8 mouse cellular contexts compared by ENCODE assay signal in the genomic region with DNA sequence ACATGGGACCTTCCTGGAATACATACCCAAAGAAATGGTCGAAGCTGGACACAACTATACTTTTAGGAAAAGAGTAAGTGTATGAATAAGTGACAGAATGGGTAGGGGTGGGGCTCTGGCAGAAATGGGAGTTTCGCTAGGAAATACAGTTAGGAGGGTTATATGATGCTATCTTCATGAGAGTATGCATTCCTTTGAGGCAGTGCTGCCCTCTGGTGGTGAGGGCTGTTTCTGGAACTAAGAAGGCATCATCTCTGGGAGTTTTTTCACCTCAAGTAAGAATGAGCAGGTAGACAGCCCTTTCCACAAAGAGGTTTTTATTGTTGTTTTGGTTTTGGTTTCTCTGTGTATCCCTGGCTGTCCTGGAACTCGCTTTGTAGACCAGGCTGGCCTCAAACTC.
DNase-seq lines count a peak whose midpoint lies in the region.

No protein-coding gene starts in this region.

- peak; percentile 79 for DNase-seq in A20 (ENCODE audit: low read depth, low spot score)
- DNase-seq in ES-CJ7 (ENCODE audit: low read depth, low spot score): peak; percentile 86
- peak; percentile 69 for DNase-seq in cerebellum, adult 11-12 months
- peak; percentile 68 to 69 for DNase-seq in frontal cortex, postnatal 10 days (ENCODE audit: low spot score in 2 of 2)
- peak; percentile 92 for DNase-seq in kidney, postnatal 10 days
- DNase-seq in lung, adult 18-20 months: peak; percentile 69 to 70
- DNase-seq in right cerebral cortex, postnatal 14 days: peak; percentile 89
- DNase-seq in urinary bladder, postnatal 4 days (ENCODE audit: low spot score in 2 of 2): peak; percentile 36 to 75

Comparison
In these comparisons a context has a peak if more than half of its experiments do, and no peak if none do; other contexts are left out.
1. Peak in every context shown above with its lines: DNase-seq.